Mouse (Mus musculus) retina, postnatal 7 days (tissue): ENCODE results near the gene Tuba4a.
"Not testable (repeated sequence)": the region's sequence is repeated elsewhere in the genome, so short reads cannot be mapped to it uniquely, and the experiment has no call there.

Source experiments
- DNase-seq: peaks from one replicate; pipeline ENCODE4 v3.0.0-alpha.2; 2012; ENCODE audit warnings: low read depth, low spot score

Tuba4a gene

DNA sequence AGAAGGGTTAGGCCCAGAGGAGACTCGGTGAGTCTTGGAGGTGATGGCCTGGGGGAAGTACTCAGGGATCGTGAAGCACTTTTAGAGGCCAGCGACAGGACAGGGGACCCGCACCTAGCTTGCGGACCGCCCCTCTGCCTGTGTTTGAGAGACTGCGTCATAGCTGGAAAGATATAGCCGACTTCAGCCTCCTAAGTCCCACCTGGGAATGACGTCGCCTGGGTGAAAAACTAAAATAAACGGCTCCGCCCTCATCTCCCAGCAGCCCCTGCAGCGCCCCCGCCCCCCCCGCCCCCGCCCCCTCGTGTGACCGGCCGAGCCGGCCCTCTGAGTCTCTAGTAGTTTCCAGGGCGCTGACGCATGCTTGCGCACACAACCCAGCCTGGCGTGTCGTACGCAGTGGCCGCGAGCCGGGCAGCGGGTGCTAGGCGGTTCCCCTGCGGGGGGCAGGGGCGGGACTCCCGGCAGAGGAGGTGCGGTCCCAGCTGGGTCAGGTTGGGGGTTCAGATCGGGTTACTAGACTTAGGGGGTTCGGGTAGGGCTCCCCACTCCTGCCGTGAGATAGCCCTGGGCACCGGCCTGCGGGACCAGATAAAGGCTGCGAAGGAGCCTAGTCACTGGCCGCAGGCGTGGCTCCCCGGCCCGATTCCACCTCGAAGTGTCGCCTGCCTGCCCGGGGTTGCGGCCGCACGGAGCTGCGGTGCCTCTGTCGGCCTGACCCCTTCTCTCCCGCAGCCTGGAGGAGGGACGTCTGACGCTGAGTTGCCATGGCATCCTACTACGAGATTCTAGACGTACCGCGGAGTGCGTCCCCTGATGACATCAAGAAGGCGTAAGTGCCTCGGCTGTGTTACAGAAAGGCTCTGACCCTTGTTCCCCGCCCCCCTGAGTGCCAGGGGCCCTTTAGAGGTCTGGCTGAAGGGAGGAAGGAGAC lies 16.7 kb upstream of the Tuba4a start, which contains the start of gene Dnajb2:
Gene Dnajb2 (plus strand): TSS at position 290 of the 934 bp plus-strand sequence.
- no peak for DNase-seq

DNA sequence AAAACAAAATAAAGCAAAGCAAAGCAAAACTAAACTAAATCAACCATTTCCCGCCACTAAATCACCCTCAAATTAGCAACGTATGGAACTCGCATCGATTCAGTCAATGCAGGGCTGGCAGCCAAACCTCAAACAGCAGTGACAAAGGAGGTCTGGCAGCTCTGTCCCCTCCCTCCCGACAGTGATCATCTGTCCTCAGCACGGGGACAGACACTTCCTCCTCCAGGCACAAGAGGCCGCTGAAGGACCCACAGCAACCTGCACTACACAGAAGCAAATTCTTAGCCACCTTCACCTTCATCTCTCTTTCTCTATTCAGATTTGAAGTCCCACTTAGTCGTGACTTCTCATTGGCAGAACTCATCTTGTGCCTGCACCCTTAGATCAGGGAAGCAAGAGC lies 14.9 kb upstream of the Tuba4a start:
- no peak for DNase-seq

DNA sequence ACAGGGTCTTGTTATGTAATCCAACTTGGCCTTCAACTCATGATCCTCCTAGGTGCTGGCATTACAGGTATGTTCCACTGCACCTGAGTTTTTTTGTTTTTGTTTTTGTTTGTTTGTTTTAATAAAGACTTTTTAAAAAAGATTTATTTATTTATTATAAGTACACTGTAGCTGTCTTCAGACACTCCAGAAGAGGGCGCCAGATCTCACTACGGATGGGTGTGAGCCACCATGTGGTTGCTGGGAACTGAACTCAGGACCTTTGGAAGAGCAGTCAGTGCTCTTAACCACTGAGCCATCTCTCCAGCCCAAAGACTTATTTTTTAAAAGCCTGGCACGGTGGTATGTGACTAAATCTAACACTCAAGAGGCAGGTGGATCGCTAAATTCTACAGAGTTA lies 12.8 kb upstream of the Tuba4a start:
- not testable (repeated sequence) for DNase-seq

DNA sequence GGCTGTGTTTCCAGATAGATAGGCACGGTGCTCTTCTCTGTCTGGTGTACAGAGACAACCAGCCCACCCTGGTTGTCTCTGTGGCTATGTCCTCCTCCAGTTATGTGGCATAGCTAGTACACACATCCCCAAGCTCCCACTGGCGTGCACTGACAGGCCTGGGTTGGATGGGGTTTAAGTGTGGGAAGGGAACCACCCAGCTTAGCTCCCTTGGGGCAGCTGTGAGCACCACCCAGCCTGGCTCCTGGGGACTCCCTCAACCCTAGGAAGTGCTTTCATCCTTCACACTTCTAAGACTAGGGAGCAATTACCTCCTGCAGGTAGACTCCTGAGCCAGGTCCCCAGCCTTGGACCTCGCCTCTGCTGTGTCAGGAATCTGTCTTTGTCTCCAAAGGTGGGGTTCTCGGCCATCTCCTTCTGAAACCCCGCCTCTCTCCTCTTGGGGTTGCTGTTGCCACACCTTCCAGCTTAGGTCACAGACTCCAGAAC lies 12.0 kb upstream of the Tuba4a start, which contains the start of gene A630095N17Rik:
Gene A630095N17Rik (minus strand): TSS at position 439 of the 489 bp plus-strand sequence.
- no peak for DNase-seq

DNA sequence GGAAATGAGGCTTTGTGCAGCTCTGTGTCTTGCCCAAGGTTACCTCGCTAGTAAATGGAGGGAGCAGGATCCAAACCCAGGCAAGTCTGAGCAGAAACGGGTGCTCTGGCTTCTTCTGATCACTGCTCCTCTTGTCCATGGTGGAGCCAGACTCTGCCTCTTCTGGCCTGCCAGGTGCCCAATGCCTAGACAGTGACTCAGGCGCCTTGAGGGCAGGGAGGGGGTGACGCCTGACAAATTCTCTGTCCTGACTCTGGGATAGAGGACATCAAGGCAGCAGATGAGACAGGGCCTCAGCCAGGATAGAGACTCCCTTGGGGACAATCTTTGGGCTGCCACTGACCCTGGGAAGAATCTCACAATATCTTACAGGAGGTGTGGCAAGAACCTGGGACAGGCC lies 11.6 kb upstream of the Tuba4a start:
- DNase-seq = no peak

DNA sequence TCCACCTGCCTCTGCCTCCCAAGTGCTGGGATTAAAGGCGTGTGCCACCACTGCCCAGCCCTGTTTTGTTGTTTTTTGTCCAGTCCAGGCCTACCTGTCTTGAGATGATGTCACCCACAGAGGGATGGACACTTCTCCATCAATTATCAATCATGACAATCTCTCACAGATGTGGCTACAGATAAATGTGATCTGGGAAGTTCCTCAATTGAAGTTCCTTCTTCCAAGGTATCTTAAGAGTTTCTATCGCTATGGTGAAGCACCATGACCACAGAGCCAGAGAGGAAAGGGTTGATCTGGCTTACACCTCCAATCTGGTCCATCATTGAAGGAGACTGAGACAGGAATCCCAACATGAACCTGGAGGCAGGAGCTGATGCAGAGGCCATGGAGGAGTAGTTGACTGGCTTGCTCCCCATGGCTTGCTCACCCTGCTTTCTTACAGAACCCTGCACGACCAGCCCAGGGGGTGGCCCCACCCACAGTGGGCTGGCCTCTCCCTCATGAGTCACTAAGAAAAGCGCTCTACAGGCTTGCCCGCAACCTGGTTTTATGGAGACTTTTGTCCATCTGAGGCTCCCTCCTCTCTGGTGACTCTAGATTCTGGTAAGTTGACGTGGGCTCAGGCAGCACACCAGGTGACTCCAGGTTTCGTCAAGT lies 10.8 kb upstream of the Tuba4a start:
- DNase-seq = no peak

DNA sequence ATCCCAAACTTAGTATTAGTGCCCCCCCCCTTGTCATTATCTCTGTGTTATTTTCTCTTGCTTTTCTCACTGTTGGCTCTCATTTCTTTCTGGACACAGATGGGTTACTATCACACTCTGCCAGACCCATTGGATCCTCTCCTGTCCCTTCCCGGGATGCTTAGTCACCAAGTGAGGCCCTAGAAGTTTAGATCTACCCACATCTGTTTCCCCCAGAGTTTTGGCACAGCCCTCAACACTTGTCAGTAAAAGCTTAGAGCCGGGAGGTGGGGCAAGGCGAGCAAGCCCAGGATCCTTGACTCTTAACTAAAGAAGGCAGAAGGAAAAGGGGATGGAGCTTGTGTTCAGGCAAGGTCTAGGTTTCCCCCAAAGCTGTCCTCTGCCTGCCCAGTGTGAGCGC lies 9.5 kb upstream of the Tuba4a start:
- DNase-seq = no peak

DNA sequence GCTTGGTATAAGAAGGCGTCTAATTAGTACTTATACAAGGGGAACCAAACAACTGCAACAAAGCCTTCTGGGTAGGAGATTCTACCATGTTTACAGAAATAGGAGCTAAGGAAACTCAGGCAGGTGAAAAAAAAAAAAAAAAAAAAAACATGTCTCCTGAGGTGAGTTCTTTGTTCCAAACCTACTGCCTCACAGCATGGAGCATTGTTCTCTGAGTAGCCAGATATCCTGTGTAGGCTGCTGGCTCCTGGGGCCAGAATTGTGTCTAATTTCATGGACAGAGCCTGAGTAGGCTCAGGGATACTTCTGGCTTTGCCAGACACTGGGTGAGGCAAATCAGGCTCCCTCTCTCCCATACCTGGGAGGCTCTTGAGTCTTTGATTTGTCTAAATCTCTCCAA lies 8.0 kb upstream of the Tuba4a start:
- no peak for DNase-seq

DNA sequence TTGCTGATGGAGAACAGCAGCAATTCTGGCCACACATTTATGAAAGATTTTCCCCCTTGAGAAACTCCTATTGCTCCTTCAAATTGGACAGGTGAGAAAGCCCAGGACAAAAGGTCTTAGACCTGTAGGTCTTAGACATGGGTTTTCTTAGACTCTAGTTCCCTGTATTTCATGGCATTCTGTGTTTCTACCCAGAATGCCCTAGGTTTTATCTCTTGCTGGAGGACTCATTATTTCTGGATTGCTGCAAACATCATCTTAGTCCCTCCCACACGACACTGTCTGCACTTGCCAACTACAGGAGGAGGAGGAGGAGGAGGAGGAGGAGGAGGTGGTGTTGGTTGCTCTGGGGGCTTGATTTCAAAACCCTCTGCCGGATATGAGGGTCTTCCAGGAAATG lies 6.5 kb upstream of the Tuba4a start:
- no peak for DNase-seq

DNA sequence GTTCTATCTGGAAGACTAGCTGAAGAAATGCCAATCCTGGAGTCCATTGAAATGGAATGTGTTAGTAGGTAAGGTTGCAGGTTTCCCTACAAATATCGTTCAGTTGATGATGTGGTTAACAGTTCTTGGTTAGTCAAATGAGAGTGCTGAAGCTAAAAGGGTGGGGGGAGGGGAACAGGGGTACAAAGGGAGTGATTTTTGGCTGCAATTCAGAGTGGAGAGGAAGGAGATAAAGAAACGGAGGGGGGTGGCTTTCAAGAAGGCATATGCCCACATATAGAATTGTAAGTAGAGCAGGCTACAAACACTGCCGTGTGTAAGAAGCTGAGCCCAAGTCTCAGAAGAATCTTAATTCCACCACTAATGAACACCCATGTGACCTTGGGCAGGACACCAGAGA lies 5.8 kb upstream of the Tuba4a start:
- DNase-seq = no peak

DNA sequence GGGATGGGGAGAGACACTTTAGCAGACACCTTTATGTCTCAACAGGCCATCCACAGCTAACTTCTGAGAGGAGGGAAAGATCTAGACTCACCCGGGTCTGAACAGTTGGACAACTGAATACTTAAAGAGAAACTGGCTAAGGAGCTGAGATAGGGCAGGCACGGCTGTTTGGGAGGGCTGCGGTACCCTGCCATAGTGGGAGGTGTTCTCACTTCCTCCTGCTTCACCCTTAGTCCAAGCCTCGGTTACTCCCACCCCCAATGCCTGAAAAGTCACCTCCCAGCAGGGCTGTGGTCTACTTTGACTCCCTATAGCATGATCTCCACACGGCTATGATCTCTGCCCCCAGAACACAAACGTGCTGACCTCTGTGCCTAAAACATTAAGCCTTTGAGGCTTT lies 3.9 kb upstream of the Tuba4a start:
- no peak for DNase-seq

DNA sequence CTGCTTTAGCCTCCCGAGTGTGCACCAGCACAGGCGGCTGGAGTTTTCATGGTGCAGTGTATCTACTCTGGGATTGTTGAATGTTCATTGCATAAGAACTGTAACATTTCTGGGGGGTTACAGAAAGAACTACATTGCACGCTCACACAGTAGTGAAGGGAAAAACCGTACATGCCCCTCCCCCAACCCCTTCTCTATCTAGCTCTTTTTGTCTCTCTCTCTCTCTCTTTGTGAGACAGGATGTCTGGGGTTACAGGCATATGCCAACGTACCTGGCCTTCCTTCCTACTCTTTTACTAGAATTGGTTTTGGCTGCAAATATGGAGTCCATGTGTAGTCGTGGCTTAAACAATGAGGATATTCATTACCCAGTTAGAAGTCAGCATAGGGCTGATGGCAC lies 3.3 kb upstream of the Tuba4a start:
- no peak for DNase-seq

DNA sequence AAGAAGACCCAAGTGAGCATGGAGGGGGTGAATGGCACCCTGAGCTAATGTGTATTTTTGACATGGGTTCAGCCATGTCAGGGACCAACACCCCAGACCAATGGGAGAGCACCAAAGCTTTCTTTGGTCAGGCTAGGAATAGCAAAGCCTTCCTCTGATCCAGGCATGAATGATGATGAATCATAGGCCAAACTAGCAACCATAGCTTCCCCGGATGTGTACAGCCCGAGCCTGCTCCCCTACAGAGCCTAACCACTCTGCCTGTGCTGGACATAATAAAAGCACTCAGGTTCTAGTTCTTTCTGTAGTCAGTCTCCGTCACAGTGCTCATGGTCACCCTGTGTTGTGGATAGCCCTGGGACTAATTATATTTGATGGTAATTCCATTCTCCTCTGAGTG lies 1.9 kb upstream of the Tuba4a start:
- DNase-seq = no peak

DNA sequence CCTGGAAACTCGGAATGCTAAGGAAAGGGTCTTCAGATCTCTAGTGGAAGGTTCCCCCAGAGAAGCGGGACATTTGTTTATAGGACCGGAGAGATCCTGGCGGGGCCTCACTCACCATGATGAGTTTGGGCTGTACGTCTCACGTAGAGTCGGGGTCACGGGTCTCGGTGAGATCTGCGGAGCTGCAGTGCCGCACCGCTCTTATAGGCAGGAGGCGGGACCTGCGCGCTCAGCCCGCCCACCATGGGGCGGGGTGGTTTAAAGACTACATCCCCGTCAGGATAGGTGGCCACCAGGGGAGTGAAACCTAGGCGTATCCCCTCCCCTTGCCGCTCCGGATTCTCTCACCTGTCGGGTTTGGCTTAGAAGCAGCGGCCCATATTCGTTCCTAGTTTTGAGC lies 587 bp downstream of the Tuba4a start:
- DNase-seq = no peak

DNA sequence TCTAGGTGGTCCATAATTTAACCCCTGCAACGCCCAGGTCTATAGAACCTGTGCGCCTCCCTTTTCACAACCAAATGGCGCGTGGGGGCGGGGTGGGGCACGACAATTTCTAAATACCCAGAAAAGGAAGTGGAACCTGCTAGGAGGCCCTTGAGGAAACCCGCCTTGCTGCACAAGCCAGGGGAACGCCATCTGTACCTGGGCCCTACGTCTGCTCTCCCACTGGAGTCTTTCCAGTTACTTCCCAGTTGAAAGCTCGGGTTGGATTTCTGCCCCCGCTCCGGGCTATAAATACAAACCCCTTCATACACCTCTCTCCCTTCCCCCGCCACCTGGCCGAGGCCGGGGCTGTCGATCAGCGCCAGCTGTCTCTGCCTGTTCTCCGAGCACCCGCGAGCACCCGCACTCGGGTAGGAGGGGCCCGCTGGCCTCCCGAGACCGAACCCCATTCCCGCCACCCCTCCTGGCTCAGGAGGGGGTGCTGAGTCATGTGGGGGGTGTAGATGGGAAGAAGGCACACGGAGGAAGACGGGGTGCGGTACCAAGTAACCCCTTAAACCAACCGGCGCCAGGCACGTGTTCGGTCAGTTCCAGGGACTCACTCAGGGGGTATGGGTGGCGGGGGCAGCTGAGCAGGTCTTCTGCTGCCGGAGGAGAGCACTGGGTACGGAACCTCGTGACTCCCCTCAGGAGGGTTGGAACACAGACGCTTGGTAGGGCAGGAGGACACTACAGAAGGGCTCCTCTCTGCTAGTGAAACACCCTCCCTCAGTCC lies 1.3 kb downstream of the Tuba4a start:
- DNase-seq = no peak

DNA sequence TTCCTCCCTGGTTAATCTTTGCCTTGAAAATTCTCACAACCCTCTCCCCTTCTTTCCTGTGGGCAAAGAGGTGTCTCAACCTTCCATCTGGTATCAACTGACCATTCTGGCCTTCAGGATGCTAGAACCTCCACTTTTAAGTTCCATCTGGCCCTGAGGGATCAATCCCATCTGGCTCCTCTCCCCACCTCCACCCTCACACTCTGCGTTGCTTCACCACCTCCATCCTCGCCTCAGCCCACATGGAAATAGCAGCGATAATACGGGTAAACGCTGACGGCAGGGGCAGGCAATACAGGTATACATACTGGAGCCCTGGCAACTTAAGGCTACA lies 1.8 kb downstream of the Tuba4a start:
- no peak for DNase-seq

DNA sequence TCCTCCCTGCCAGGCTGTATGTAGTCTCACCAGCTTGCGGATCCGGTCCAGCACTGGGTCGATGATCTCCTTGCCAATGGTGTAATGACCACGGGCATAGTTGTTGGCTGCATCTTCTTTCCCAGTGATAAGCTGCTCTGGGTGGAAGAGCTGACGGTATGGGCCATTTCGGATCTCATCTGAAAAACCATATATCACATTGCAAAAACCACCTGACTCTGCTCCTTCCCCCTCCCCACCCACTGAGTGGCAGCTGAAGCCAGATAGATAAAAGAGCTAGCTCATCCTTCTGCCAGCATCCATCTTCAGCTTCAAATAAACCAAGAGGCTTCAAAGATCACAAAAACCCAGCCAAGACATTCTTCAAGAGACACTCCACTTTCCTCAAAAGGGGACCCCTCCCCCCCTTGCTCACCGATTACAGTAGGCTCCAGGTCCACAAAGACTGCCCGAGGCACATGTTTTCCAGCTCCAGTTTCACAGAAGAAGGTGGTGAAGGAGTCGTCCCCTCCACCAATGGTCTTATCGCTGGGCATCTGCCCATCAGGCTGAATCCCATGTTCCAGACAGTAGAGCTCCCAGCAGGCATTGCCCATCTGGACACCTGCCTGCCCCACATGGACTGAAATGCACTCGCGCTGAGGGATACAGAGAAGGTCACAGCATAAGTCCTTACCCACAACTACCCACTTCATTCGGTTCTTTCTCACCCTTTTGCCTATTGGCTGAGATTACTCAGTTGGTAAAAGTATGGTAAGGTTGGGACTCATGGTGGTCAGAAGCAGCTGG lies 2.7 kb downstream of the Tuba4a start:
- DNase-seq = no peak

DNA sequence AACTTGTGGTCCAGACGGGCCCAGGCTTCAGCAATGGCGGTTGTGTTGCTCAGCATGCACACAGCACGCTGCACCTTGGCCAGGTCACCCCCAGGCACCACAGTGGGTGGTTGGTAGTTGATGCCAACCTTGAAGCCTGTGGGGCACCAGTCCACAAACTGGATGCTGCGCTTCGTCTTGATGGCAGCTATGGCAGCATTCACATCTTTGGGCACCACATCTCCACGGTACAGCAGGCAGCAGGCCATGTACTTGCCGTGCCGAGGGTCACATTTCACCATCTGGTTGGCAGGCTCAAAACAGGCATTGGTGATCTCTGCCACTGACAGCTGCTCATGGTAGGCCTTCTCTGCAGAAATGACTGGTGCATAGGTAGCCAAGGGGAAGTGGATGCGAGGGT lies 3.9 kb downstream of the Tuba4a start:
- DNase-seq = no peak

DNA sequence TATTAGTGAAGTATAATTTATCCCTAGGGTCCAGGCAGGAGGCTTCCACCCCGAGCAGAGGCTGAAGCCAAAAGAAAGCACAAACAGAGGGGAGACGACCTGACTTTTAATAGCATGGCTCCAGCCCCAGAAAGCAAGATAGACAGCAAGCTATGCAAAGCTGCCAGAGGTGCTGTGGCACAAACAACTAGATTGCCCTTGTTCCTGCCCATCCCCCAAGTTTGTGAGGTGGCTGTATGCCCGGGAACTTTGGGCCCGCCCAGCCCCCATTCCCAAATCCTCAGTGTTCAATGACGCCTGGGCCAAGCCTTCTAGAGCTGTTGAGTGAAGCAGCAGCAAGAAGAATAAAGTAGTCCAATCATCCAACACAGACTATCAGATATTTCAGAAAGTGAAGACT lies 4.8 kb downstream of the Tuba4a start:
- no peak for DNase-seq

DNA sequence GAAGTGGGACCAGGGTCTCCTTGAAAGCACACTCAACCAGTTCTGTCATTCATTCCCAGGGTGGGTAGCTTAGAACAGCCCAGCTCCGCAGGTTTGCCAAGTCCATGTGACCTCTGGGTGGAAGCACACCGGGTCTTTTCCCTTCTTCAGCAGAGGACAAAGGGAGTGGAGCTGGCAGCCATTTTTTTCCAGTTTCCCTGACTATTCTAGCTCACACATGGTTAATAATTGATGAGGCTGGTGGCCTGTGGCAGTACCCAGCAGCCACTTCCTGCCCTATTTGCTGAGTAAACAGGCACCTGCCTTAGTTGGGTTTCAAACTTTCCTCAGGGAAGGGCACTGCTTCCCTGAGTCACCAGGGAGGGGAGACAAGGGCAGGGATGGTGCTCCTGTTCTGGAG lies 5.2 kb downstream of the Tuba4a start:
- no peak for DNase-seq

DNA sequence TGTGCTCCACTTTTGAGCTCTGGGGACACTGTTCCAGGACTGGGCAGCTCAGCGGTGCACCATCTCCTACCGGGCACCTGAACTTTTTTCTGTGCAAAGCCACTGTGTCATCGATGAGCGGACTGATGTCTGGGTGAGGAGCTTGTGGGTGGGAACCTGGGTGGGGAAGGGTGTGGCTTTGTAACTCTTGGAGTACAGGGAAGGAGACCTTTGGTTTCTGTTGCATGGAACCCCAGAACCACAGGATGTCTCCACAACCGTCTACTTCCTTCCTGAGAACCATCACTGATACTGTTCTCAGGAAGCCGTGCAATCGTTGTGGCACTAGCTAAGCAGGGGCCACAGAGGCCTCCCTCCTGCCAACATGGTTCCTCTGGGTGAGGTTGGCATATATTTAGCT lies 6.6 kb downstream of the Tuba4a start:
- no peak for DNase-seq
